Comparison of ENCODE assay signal across 24 mouse cellular contexts in the genomic region with DNA sequence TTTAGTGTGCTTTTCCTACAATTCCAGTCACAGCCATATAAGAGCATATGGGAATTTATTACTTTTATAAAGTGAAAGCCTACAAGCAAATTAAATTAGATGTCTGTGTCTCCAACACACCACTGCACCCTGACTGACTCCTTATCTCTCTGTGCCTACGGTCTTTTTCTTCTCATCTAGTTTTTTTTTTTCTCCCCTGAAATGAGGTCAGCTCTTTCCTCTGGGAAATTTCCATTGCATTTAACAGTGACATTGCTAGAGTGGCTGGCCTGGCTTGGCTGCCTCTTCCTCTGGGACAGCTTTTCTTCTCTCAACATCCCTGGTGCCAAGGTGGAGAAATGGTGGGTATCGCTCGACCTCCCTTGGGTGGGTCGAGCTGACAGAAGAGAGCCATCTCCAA. TPM values are rescaled to one million over a fixed set of nuclear protein-coding genes. Genes with fewer than 3 reads are reported as not detected.
DNase-seq lines count a peak whose midpoint lies in the region; ATAC-seq and TF ChIP-seq lines count a peak whose summit lies in the region.
"Had no signal": no experiment of that assay in that cellular context is flagged by ENCODE, and none has a peak within 500 bp of the region (broad histone marks: within the 10 kb centered on the region; RNA-seq: fewer than 3 reads in every experiment).

A gene (plus strand): TSS at position 249 of the 400 bp plus-strand sequence.

- no peaks in the 10 kb centered on the region for H3K9me3 ChIP-seq in kidney, embryonic 15.5 days (replicated peaks)
- no peaks in the 10 kb centered on the region for H3K9me3 ChIP-seq in MEL (replicated peaks; ENCODE audit: insufficient read depth, low read length)
- H3K9me3 ChIP-seq: limb, embryonic 13.5 days; midbrain, embryonic 10.5 days; neural tube, embryonic 15.5 days had no signal

- peak; percentile 9 for DNase-seq in adrenal gland, postnatal 10 days
- no peak for DNase-seq in adrenal gland, postnatal 25 days
- no peak for DNase-seq in kidney, postnatal 10 days
- DNase-seq in MEL (ENCODE audit: low read depth, low spot score) = no peak
- DNase-seq in cerebellum, adult 9-11 months = peak; percentile 25
- DNase-seq in right cerebral cortex, postnatal 10 days (ENCODE audit: low spot score in 2 of 2) = no peak
- DNase-seq: gastrocnemius, postnatal 10 days; heart, postnatal 4 days; kidney, postnatal 36 days; lung, adult 18-20 months; thymus, adult 18-20 months had no signal

- peaks cover 30% of the 10 kb centered on the region for H3K27me3 ChIP-seq in kidney, embryonic 15.5 days
- H3K27me3 ChIP-seq in MEL (ENCODE audit: control insufficient read depth in 1 of 2, insufficient read depth in 2 of 2, low read length in 2 of 2) = no peaks in the 10 kb centered on the region
- H3K27me3 ChIP-seq: CH12.LX had no signal

- TF ChIP-seq CTCF in MEL (IDR thresholded peaks at IDR 0.05 in 2 of 3, conservative IDR thresholded peaks at IDR 0.05 in 1 of 3; ENCODE audit: control insufficient read depth in 1 of 3, insufficient read depth in 1 of 3, low read depth in 2 of 3, low read length in 3 of 3, poor library complexity in 1 of 3, severe bottlenecking in 1 of 3) = no peak

- H3K36me3 ChIP-seq in kidney, embryonic 15.5 days = no peaks in the 10 kb centered on the region
- H3K36me3 ChIP-seq in MEL (ENCODE audit: control insufficient read depth in 1 of 2, insufficient read depth in 2 of 2, low read length in 2 of 2) = peaks cover 0 to 18% of the 10 kb centered on the region in 2 experiments; a peak in 2 of 4 replicates
- H3K36me3 ChIP-seq: limb, embryonic 13.5 days; midbrain, embryonic 10.5 days; neural tube, embryonic 15.5 days had no signal

- 83% methylated on average over 4 of the region's 4 CpGs for WGBS in kidney, embryonic 15.5 days

- TF ChIP-seq EP300 in MEL (IDR thresholded peaks at IDR 0.05; ENCODE audit: low read depth in 1 of 2, low read length in 2 of 2) = no peak

- H3K27ac ChIP-seq in kidney, embryonic 15.5 days = no peak within 1 kb of the TSS
- H3K27ac ChIP-seq in MEL (ENCODE audit: control insufficient read depth, low read depth, low read length) = no peak within 1 kb of the TSS
- H3K27ac ChIP-seq: limb, embryonic 13.5 days; midbrain, embryonic 10.5 days; neural tube, embryonic 15.5 days had no signal

- no peaks in the 10 kb centered on the region for H3K4me1 ChIP-seq in kidney, embryonic 15.5 days
- H3K4me1 ChIP-seq in MEL (ENCODE audit: control insufficient read depth in 1 of 2, insufficient read depth in 2 of 2, low read length in 2 of 2) = peaks cover 6 to 35% of the 10 kb centered on the region in 2 experiments; a peak in 3 of 4 replicates
- H3K4me1 ChIP-seq: limb, embryonic 13.5 days; midbrain, embryonic 10.5 days; neural tube, embryonic 15.5 days had no signal

- no peak for ATAC-seq in kidney, embryonic 15.5 days (replicated peaks; ENCODE audit: low FRiP score)
- no peak for ATAC-seq in activated CD4-positive, CD25-positive, alpha-beta regulatory T cell, adult 4 months

- H3K9ac ChIP-seq in kidney, embryonic 15.5 days = no peak within 1 kb of the TSS
- H3K9ac ChIP-seq in MEL (ENCODE audit: control insufficient read depth, low read depth, low read length, poor library complexity, severe bottlenecking) = no peak within 1 kb of the TSS
- H3K9ac ChIP-seq: limb, embryonic 13.5 days; neural tube, embryonic 15.5 days had no signal

- no peak within 1 kb of the TSS for H3K4me3 ChIP-seq in kidney, embryonic 15.5 days (replicated peaks)
- H3K4me3 ChIP-seq in MEL (ENCODE audit: control insufficient read depth in 1 of 2, insufficient read depth in 1 of 2, low read depth in 2 of 2, low read length in 2 of 2) = peak within 1 kb of the TSS in 1 of 2 experiments; percentile 35; a peak in 2 of 4 replicates
- H3K4me3 ChIP-seq: limb, embryonic 13.5 days; midbrain, embryonic 10.5 days; neural tube, embryonic 15.5 days had no signal

- H3K4me2 ChIP-seq in kidney, embryonic 15.5 days = no peak within 1 kb of the TSS
- H3K4me2 ChIP-seq: limb, embryonic 13.5 days; neural tube, embryonic 15.5 days had no signal

- no peaks in the 10 kb centered on the region for H3K79me2 ChIP-seq in MEL (ENCODE audit: control insufficient read depth, insufficient read depth, low read length, poor library complexity)

- no peak for TF ChIP-seq POLR2A in MEL (IDR thresholded peaks at IDR 0.05; ENCODE audit: control insufficient read depth in 1 of 2, insufficient read depth in 1 of 2, low read depth in 1 of 2, low read length in 2 of 2, poor library complexity in 1 of 2)

- no peak for TF ChIP-seq RAD21 in MEL (IDR thresholded peaks at IDR 0.05; ENCODE audit: low read depth, low read length)

TF ChIP-seq in MEL, 35 proteins besides CTCF, POLR2A, EP300 and RAD21:
- TF ChIP-seq CHD2 (IDR thresholded peaks at IDR 0.05; ENCODE audit: low read length) = no peak
- peak; percentile 38; the same call in 1 of the 2 replicates for TF ChIP-seq GATA1 (IDR thresholded peaks at IDR 0.05; ENCODE audit: low read depth, low read length)
- TF ChIP-seq KAT2A (conservative IDR thresholded peaks at IDR 0.05; ENCODE audit: low read depth, low read length) = no peak
- peak; percentile 89 for TF ChIP-seq ZNF384 (IDR thresholded peaks at IDR 0.05; ENCODE audit: low read depth, low read length)
- TF ChIP-seq ETS1 (IDR thresholded peaks at IDR 0.05; ENCODE audit: low read depth, low read length) = no peak; the same call in 1 of the 2 replicates
- TF ChIP-seq NRF1 (IDR thresholded peaks at IDR 0.05; ENCODE audit: insufficient read depth, low read depth, low read length, poor library complexity, severe bottlenecking) = no peak
- no peak for TF ChIP-seq MYB (IDR thresholded peaks at IDR 0.05; ENCODE audit: low read depth, low read length)
- no peak for TF ChIP-seq TCF12 (IDR thresholded peaks at IDR 0.05; ENCODE audit: low read depth, low read length)

RNA-seq across cellular contexts. Expression of the gene that starts here (rescaled TPM):
- under 1 TPM in 1 of 2 experiments, not detected in 1; 0.24 TPM for total RNA-seq in adrenal gland, postnatal 10 days (2021)
- total RNA-seq in adrenal gland, postnatal 25 days (2021) = not detected in 2 replicates
- 77.2 and 88.6 TPM in 2 replicates for polyA plus RNA-seq in kidney, embryonic 15.5 days (2015; fragmentation: Nextera tagmentation; extraction: Ambion mirVana)
- 0.12 TPM in 1 of 2 replicates, not detected in the other for total RNA-seq in MEL (2012; rRNA removed)
- polyA plus RNA-seq in MEL (2012; ENCODE audit: insufficient read depth in 1 of 2, insufficient read length in 2 of 2, low read depth in 1 of 2, low replicate concordance in 2 of 2, missing spikeins in 1 of 2) = under 1 TPM in 1 of 2 experiments, not detected in 1; 0.13 TPM
- not detected for polyA plus RNA-seq in activated CD4-positive, CD25-positive, alpha-beta regulatory T cell, adult 4 months (2017; shearing (Covaris generic))
- total RNA-seq: CH12.LX; common myeloid progenitor, adult 5-6 weeks; gastrocnemius, postnatal 10 days; heart, adult 18-20 months; heart, postnatal 4 days; layer of hippocampus, postnatal 14 days; left cerebral cortex, postnatal 10 days had no signal
- polyA plus RNA-seq: embryonic facial prominence, embryonic 11.5 days; heart, embryonic 14.5 days; neural tube, embryonic 15.5 days; small intestine, adult 2 months had no signal

Comparison
In these comparisons a context has a peak if more than half of its experiments do, and no peak if none do; other contexts are left out.
1. RNA of the gene that starts here (polyA plus RNA-seq): 77.2 to 88.6 TPM in kidney, embryonic 15.5 days; 0.13 TPM in MEL and not detected in activated CD4-positive, CD25-positive, alpha-beta regulatory T cell, adult 4 months; every median in the first group is over 10 times any median in the second.
2. Peak in DNase-seq in adrenal gland, postnatal 10 days; RNA of the gene not detected or under 1 TPM.